Comparison of ENCODE assay signal across 27 mouse cellular contexts in the genomic region with DNA sequence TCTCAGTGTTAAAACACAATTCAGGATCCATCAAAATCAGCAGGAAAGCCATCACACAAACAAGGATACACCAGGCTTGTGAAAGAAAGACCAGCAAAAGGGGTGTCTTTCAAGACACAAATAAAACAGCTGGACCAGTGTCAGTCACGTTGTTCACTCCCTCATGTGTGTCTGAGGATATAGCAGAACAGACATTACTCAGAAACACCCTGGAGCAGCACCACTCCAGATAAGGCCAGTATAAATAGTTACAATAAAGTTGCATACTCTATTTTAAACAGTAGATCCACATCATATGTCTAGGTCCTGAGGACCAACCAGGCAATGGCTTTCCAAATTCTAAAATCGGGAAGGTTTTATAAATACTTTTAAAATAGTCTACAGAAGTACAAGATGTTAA.
DNase-seq lines count a peak whose midpoint lies in the region; ATAC-seq and TF ChIP-seq lines count a peak whose summit lies in the region.
"Had no signal": no experiment of that assay in that cellular context is flagged by ENCODE, and none has a peak within 500 bp of the region (broad histone marks: within the 10 kb centered on the region; RNA-seq: fewer than 3 reads in every experiment).

No protein-coding gene starts in this region.

- H3K4me3 ChIP-seq in heart, embryonic 12.5 days, result no peak overlapping the region
- H3K4me3 ChIP-seq in heart, embryonic 15.5 days, result no peak overlapping the region
- H3K4me3 ChIP-seq in lung, embryonic 14.5 days (ENCODE audit: low read depth, low read length), result no peak overlapping the region
- H3K4me3 ChIP-seq in lung, postnatal 0 days (ENCODE audit: low read depth, low read length), result no peak overlapping the region
- H3K4me3 ChIP-seq: forebrain, embryonic 10.5 days; forebrain, embryonic 13.5 days; hindbrain, embryonic 10.5 days; hindbrain, embryonic 13.5 days; intestine, embryonic 15.5 days had no signal

- H3K27ac ChIP-seq in heart, embryonic 12.5 days (ENCODE audit: poor library complexity, severe bottlenecking), result peak overlapping the region; percentile 47; the same call in 1 of the 2 replicates
- peak overlapping the region; percentile 67 for H3K27ac ChIP-seq in heart, embryonic 15.5 days
- no peak overlapping the region for H3K27ac ChIP-seq in lung, embryonic 14.5 days (ENCODE audit: low read depth)
- H3K27ac ChIP-seq in lung, postnatal 0 days (ENCODE audit: low read length), result no peak overlapping the region
- H3K27ac ChIP-seq: forebrain, embryonic 10.5 days; forebrain, embryonic 13.5 days; hindbrain, embryonic 10.5 days; hindbrain, embryonic 13.5 days; intestine, embryonic 15.5 days had no signal

- 0 out of 2 replicates have a peak, but pooled peaks have one; percentile 45 for ATAC-seq in heart, embryonic 12.5 days (ENCODE audit: insufficient number of reproducible peaks, low FRiP score)
- ATAC-seq in heart, embryonic 15.5 days (replicated peaks; ENCODE audit: insufficient number of reproducible peaks, insufficient read depth, low FRiP score, low read depth), result peak; percentile 50; the same call in 1 of the 2 replicates
- ATAC-seq in lung, embryonic 14.5 days (ENCODE audit: insufficient read depth), result peak; percentile 96
- ATAC-seq in lung, postnatal 0 days, result no peak
- ATAC-seq: forebrain, embryonic 13.5 days; forebrain, embryonic 16.5 days; hindbrain, embryonic 16.5 days; intestine, embryonic 15.5 days; Patski had no signal

- H3K9me3 ChIP-seq in heart, embryonic 12.5 days (replicated peaks), result no peaks in the 10 kb centered on the region
- H3K9me3 ChIP-seq in heart, embryonic 15.5 days (replicated peaks), result no peaks in the 10 kb centered on the region
- H3K9me3 ChIP-seq in lung, embryonic 14.5 days (ENCODE audit: low read depth, low read length), result no peaks in the 10 kb centered on the region
- H3K9me3 ChIP-seq in lung, postnatal 0 days (ENCODE audit: low read length), result no peaks in the 10 kb centered on the region
- H3K9me3 ChIP-seq: forebrain, embryonic 10.5 days; forebrain, embryonic 13.5 days; G1E; hindbrain, embryonic 10.5 days; hindbrain, embryonic 13.5 days; intestine, embryonic 15.5 days had no signal

- no peak for DNase-seq in heart, adult 11 months
- DNase-seq in heart, adult 8-10 months (ENCODE audit: low spot score), result no peak
- peak; percentile 65 for DNase-seq in lung, embryonic 14.5 days
- DNase-seq in lung, postnatal 10 days, result no peak
- DNase-seq in lung, postnatal 0 days (ENCODE audit: low spot score), result peak; percentile 26
- DNase-seq in lung, postnatal 25 days (ENCODE audit: low spot score), result no peak
- DNase-seq: adrenal gland, postnatal 10 days; adrenal gland, postnatal 36 days; B cell, adult 2 months; cerebellum, adult 18-20 months; cerebellum, adult 9-10 months; cerebellum, postnatal 14 days; gastrocnemius, postnatal 10 days; gastrocnemius, postnatal 36 days; kidney, adult 11 months had no signal

- no peak overlapping the region for H3K4me2 ChIP-seq in heart, embryonic 12.5 days
- no peak overlapping the region for H3K4me2 ChIP-seq in heart, embryonic 15.5 days
- no peak overlapping the region for H3K4me2 ChIP-seq in lung, embryonic 14.5 days
- H3K4me2 ChIP-seq in lung, postnatal 0 days (replicated peaks; ENCODE audit: low read depth, low read length), result no peak overlapping the region
- H3K4me2 ChIP-seq: forebrain, embryonic 13.5 days; hindbrain, embryonic 13.5 days; intestine, embryonic 15.5 days had no signal

- H3K36me3 ChIP-seq in heart, embryonic 12.5 days, result no peaks in the 10 kb centered on the region
- no peaks in the 10 kb centered on the region for H3K36me3 ChIP-seq in heart, embryonic 15.5 days
- H3K36me3 ChIP-seq in lung, embryonic 14.5 days (ENCODE audit: insufficient read depth), result no peaks in the 10 kb centered on the region
- H3K36me3 ChIP-seq in lung, postnatal 0 days (ENCODE audit: insufficient read depth, low read length), result no peaks in the 10 kb centered on the region
- H3K36me3 ChIP-seq: forebrain, embryonic 10.5 days; hindbrain, embryonic 10.5 days; hindbrain, embryonic 13.5 days; intestine, embryonic 15.5 days had no signal

- 44% methylated on average over 2 of the region's 2 CpGs for WGBS in heart, embryonic 12.5 days
- 37% methylated on average over 2 of the region's 2 CpGs for WGBS in heart, embryonic 15.5 days
- WGBS in lung, embryonic 14.5 days, result 26% methylated on average over 2 of the region's 2 CpGs
- WGBS in lung, postnatal 0 days, result 41% methylated on average over 2 of the region's 2 CpGs

- peaks cover 11% of the 10 kb centered on the region; the same call in 1 of the 2 replicates for H3K4me1 ChIP-seq in heart, embryonic 12.5 days (replicated peaks)
- peaks cover 5% of the 10 kb centered on the region for H3K4me1 ChIP-seq in heart, embryonic 15.5 days (replicated peaks)
- H3K4me1 ChIP-seq in lung, embryonic 14.5 days (ENCODE audit: insufficient read depth), result no peaks in the 10 kb centered on the region
- H3K4me1 ChIP-seq in lung, postnatal 0 days (ENCODE audit: insufficient read depth, low read depth, low read length), result no peaks in the 10 kb centered on the region
- H3K4me1 ChIP-seq: forebrain, embryonic 10.5 days; forebrain, embryonic 13.5 days; hindbrain, embryonic 10.5 days; hindbrain, embryonic 13.5 days; intestine, embryonic 15.5 days had no signal

- TF ChIP-seq EP300 in lung, postnatal 0 days (IDR thresholded peaks at IDR 0.05), result no peak

- H3K27me3 ChIP-seq in heart, embryonic 12.5 days (replicated peaks), result no peaks in the 10 kb centered on the region
- no peaks in the 10 kb centered on the region for H3K27me3 ChIP-seq in heart, embryonic 15.5 days
- no peaks in the 10 kb centered on the region for H3K27me3 ChIP-seq in lung, embryonic 14.5 days (ENCODE audit: insufficient read depth, low read length)
- H3K27me3 ChIP-seq in lung, postnatal 0 days (replicated peaks; ENCODE audit: insufficient read depth, low read length), result no peaks in the 10 kb centered on the region
- H3K27me3 ChIP-seq: CH12.LX; forebrain, embryonic 13.5 days; hindbrain, embryonic 13.5 days; intestine, embryonic 15.5 days; Patski had no signal

- TF ChIP-seq CTCF in lung, embryonic 14.5 days (IDR thresholded peaks at IDR 0.05; ENCODE audit: low read depth), result no peak
- TF ChIP-seq CTCF in lung, postnatal 0 days (IDR thresholded peaks at IDR 0.05), result no peak

- no peak overlapping the region for H3K9ac ChIP-seq in heart, embryonic 12.5 days
- H3K9ac ChIP-seq in heart, embryonic 15.5 days, result no peak overlapping the region
- H3K9ac ChIP-seq in lung, embryonic 14.5 days, result no peak overlapping the region
- H3K9ac ChIP-seq in lung, postnatal 0 days (replicated peaks; ENCODE audit: low read depth), result no peak overlapping the region
- H3K9ac ChIP-seq: forebrain, embryonic 13.5 days; hindbrain, embryonic 13.5 days; intestine, embryonic 15.5 days had no signal

Comparison
In these comparisons a context has a peak if more than half of its experiments do, and no peak if none do; other contexts are left out.
1. DNase-seq: peak in lung, embryonic 14.5 days (single experiment) and lung, postnatal 0 days (single experiment); none in heart, adult 11 months (single experiment), heart, adult 8-10 months (single experiment), lung, postnatal 10 days (single experiment) and lung, postnatal 25 days (single experiment).
2. H3K27ac ChIP-seq: peak in heart, embryonic 12.5 days (single experiment) and heart, embryonic 15.5 days (single experiment); none in lung, embryonic 14.5 days (single experiment) and lung, postnatal 0 days (single experiment).